Mouse (Mus musculus): ENCODE measurements around the gene Mtfr2. TPM values are rescaled to one million over a fixed set of nuclear protein-coding genes. Genes with fewer than 3 reads are reported as not detected.

Mtfr2 gene
- 0.52 and 0.83 TPM in 2 replicates for polyA plus RNA-seq (2015; fragmentation: Nextera tagmentation; extraction: Ambion mirVana)

DNA sequence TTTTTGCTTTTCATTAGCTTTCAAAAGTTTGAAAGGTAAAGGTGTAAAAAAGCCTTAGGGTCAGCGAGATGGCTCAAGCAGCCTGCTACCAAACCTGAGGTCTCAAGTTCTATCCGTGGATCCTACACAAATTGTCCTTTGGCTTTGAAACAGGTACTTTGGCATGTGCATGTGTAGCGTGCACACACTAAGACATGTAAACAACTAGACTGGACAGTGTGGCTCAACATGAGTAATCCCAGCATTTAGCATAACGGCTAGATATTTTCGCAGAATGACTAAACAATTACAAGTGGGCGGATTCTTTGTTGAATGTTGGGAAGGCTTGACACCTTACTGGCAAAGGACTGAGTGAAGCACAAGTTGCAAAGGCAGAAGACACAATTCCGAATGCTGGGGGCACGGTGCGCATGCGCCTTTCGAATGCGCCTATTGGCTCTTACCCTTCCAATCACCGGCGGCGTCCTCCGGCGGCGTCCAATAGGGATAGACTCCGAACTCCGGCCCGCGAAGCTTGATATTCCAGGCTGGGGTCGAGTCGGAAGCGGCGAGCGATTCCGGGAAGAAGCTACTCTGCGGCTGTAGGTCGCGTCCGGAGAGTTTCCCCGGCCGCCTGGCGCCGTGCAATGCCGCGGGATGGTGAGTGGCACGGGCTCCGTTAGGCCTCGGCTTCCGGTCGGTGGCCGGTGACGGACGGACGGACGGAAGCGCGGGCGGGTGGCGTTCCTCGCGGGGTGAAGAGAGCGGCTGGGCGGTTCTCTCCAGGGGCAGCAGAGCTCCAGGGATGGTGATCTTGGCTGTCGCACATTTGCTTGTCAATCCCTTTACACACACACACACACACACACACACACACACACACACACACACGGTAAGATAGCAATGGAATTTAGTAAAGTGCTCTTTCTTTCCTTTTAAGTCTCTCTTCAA, at the start of gene Mtfr2:
TSS of gene Mtfr2 (plus strand) at position 486 of the 930 bp plus-strand sequence.
- 2% methylated on average over 58 of the region's 58 CpGs for WGBS
- H3K9ac ChIP-seq: no peak within 1 kb of the TSS; the same call in 1 of the 2 replicates
- H3K27me3 ChIP-seq: no peaks in the 10 kb centered on the region
- no peaks in the 10 kb centered on the region for H3K9me3 ChIP-seq
- peak; percentile 95 for ATAC-seq (ENCODE audit: low FRiP score, low read depth)
- peak within 1 kb of the TSS; percentile 53; the same call in 1 of the 2 replicates for H3K27ac ChIP-seq (replicated peaks)
- peaks cover 28% of the 10 kb centered on the region for H3K36me3 ChIP-seq
- H3K4me2 ChIP-seq: peak within 1 kb of the TSS; percentile 99
- peaks cover 9% of the 10 kb centered on the region for H3K4me1 ChIP-seq (replicated peaks)
- peak within 1 kb of the TSS; percentile 52 for H3K4me3 ChIP-seq

DNA sequence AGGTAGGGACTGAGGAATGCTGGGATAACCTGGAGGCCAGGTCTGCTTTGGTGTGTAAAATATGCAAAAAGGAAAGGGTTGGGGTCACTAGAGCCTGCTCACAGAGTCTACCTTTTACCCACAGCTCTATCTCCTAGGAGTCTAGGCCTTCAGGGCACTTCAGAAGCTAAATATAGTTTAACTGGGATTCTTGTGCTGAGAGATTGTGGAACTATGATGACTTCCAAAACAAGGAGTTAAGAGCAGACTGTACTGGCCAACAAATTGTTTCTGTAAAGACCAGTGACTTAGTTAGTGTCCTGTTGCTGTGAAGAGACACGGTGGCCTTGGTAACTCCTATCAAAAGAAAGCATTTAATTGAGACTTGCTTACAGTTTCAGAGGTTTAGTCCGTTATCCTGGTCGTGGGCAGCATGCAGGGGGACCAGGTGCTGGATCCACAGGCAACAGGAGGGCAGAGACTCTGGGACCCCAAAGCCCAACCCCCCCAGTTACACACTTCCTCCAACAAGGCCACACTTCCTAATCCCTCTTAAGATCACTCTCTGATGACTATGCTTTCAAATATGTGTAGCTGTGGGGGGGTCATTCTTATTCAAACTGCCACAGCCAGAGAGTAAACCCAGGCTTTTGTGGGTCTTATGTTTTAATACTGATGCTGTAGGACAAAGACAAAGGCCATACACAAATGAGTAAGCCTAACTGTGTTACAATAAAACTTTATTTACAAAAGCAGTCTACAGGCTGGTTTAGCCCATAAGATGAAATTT, 49.2 kb upstream of the Mtfr2 start:
- H3K4me3 ChIP-seq: no peak overlapping the region
- no peak overlapping the region for H3K27ac ChIP-seq (replicated peaks)
- H3K9ac ChIP-seq: no peak overlapping the region
- no peaks in the 10 kb centered on the region for H3K27me3 ChIP-seq
- 46% methylated on average over 3 of the region's 3 CpGs for WGBS
- H3K4me2 ChIP-seq: no peak overlapping the region
- no peaks in the 10 kb centered on the region for H3K4me1 ChIP-seq (replicated peaks)
- H3K9me3 ChIP-seq: no peaks in the 10 kb centered on the region
- no peak for ATAC-seq (ENCODE audit: low FRiP score, low read depth)
- no peaks in the 10 kb centered on the region for H3K36me3 ChIP-seq

DNA sequence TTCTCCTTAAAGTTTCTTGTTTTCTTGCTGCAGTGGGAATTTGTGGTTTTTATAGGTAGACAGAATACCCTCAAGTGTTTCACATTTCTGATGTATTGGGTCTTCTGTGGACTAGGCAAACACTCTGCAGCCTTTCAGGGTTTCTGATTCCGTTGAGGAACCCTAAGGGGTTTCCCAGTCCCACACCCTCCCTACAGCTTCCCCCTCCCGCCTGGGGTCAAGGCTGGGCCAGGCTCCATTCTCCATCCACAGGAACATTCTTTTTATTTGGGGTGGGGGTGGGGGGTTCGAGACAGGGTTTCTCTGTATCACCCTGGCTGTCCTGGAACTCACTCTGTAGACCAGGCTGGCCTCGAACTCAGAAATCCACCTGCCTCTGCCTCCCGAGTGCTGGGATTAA, 48.5 kb upstream of the Mtfr2 start:
- Histone ChIP-seq H3K27me3 (no peaks in the 10 kb centered on the region), H3K36me3 (no peaks in the 10 kb centered on the region), H3K4me2 (no peak overlapping the region), H3K27ac (replicated peaks) (no peak overlapping the region), H3K4me1 (replicated peaks) (no peaks in the 10 kb centered on the region), H3K9ac (no peak overlapping the region), H3K4me3 (no peak overlapping the region), H3K9me3 (no peaks in the 10 kb centered on the region)
- WGBS: 86% methylated on average over 5 of the region's 5 CpGs
- ATAC-seq (ENCODE audit: low FRiP score, low read depth): no peak

DNA sequence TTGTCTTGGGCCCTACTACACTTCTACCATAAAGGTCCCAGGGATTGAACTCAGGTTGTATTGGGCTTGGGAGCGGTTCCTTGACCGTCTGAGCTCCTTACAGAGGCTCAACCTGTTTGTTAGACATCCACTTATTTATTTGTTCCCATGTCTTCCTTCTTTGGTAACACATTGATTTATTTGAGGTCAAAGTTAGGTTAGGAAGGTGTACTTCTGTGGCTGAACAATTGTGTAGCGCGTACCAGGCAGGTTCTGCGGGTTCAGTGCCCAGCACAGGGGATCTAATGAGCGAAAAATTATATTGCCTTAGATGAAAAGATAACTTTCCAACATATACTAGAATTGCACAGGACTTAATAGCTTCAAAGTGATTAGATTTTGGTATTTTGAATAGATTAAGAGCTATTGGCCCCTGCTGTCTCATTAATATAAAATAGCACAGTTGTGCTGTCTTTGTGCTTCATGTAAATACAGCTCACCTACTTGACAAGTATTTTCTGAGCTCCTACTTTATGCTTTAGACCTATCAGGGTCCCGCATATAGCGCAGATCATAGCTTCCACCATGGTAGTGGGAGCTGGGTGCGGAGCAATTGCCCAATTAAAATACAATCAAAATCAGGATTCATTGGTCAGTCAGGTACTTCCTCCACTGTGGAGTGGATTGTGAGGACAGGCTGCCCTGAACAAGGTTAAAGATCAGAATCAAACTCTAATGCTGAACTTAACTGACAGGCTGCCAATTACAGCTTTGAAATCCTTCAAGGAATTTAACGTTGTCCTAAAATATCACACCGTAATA, 36.4 kb upstream of the Mtfr2 start:
- H3K36me3 ChIP-seq: no peaks in the 10 kb centered on the region
- H3K4me3 ChIP-seq: peak overlapping the region; percentile 60
- ATAC-seq (ENCODE audit: low FRiP score, low read depth): no peak
- 43% methylated on average over 11 of the region's 11 CpGs for WGBS
- no peaks in the 10 kb centered on the region for H3K9me3 ChIP-seq
- peak overlapping the region; percentile 81 for H3K9ac ChIP-seq
- H3K4me1 ChIP-seq (replicated peaks): peaks cover 26% of the 10 kb centered on the region
- H3K27ac ChIP-seq (replicated peaks): peak overlapping the region; percentile 99
- peak overlapping the region; percentile 75 for H3K4me2 ChIP-seq
- H3K27me3 ChIP-seq: no peaks in the 10 kb centered on the region

DNA sequence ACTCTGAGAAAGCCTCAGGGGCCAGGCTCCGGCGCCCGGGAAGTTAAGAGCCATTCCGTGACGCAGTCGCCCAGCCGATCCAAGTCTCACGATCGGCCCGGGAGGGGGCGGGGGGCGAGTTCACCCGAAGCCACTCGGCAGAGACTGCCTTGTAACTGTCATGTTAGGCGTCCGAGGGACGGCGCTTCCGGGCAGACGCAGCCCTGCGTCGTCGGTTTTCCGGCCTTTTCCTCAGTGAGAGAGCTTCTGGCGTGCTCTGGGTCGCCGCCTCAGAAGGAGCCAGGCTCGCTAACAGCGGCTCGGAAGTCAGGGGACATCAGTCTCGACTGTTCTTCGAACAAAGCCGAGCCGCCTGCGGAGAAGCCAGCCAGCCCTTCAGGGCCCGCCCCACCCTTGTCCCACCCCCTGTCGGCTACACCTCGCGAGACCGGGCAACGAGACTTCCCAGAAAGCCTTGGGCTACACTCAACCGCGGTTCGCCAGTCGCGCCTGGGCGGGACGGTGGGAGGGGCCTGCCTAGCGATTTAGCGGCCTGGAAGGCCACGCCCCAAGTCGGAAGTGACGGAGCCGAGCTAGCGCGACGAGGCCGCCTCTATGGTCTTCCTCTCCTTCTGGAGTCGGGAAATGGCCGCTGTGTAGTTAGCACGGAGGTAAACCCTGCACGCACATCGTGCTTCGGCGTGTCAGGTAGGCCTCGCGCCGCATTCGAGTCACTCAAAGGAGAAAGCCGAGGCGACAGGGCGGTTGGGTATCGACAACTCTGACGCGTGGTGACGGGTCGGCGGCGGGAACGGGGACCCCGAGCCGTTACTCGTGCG, 35.4 kb upstream of the Mtfr2 start, which contains the start of gene Bclaf1:
TSS of gene Bclaf1 (plus strand) at position 552 of the 818 bp plus-strand sequence.
- peak within 1 kb of the TSS; percentile 75 for H3K4me2 ChIP-seq
- H3K9ac ChIP-seq: peak within 1 kb of the TSS; percentile 81
- peak; percentile 99 for ATAC-seq (ENCODE audit: low FRiP score, low read depth)
- 0% methylated on average over 84 of the region's 84 CpGs for WGBS
- H3K9me3 ChIP-seq: no peaks in the 10 kb centered on the region
- no peaks in the 10 kb centered on the region for H3K27me3 ChIP-seq
- peaks cover 26% of the 10 kb centered on the region for H3K4me1 ChIP-seq (replicated peaks)
- H3K4me3 ChIP-seq: peak within 1 kb of the TSS; percentile 60
- H3K27ac ChIP-seq (replicated peaks): peak within 1 kb of the TSS; percentile 99
- no peaks in the 10 kb centered on the region for H3K36me3 ChIP-seq

DNA sequence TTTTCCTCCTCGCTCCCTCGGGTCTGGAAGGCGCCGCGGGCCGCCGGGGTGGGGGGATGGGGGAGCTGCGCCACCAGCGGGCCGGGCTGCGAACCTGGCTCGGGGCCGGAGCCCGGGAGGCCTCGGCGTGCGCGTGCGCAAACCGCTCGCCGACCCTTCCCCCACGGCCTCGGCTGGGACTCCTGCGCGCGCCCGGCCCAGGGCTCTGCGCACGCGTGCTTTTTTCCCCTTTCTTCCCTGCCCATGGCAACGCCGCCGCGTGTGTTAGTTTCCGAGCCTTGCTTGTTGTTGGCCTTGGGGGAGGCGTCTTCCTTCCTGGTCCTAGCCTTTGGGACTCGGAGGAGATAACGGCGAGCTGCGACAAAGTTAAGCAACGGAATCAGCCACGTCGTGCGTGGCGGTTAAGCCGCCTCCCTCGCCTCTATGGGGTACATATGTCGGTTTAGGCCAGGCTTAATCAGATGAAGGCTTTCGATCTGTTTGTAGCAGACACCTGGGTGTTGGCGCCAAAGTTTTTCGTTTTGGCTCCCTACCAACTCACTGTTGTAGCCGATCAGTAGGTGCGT, 34.8 kb upstream of the Mtfr2 start:
- peak overlapping the region; percentile 60 for H3K4me3 ChIP-seq
- no peaks in the 10 kb centered on the region for H3K36me3 ChIP-seq
- H3K9me3 ChIP-seq: no peaks in the 10 kb centered on the region
- H3K27ac ChIP-seq (replicated peaks): peak overlapping the region; percentile 99
- WGBS: under 1% methylated on average over 38 of the region's 54 CpGs
- peak overlapping the region; percentile 75 for H3K4me2 ChIP-seq
- ATAC-seq (ENCODE audit: low FRiP score, low read depth): peak; percentile 75
- no peaks in the 10 kb centered on the region for H3K27me3 ChIP-seq
- peaks cover 30% of the 10 kb centered on the region for H3K4me1 ChIP-seq (replicated peaks)
- peak overlapping the region; percentile 81 for H3K9ac ChIP-seq

DNA sequence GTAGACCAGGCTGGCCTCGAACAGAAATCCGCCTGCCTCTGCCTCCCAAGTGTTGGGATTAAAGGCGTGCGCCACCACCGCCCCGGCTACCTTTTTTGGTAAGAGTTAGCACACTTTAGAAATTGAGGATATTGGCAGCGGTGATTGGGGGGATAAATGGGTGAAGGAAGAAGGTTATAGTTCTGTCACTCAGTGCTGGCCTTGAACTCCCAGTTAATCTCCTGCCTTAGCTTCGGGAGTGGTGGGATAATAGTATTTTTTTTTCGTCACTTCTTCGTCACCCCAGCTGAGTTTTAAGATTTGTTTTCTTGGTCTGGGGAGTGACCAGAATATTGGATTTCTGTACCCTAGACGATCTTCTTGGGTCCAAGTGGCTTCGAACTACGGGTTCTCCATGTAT, 34.1 kb upstream of the Mtfr2 start:
- ATAC-seq (ENCODE audit: low FRiP score, low read depth): no peak
- Histone ChIP-seq H3K4me3 (peak overlapping the region; percentile 60), H3K9me3 (no peaks in the 10 kb centered on the region), H3K27me3 (no peaks in the 10 kb centered on the region), H3K9ac (peak overlapping the region; percentile 81; the same call in 1 of the 2 replicates), H3K4me2 (peak overlapping the region; percentile 75), H3K27ac (replicated peaks) (peak overlapping the region; percentile 99; the same call in 1 of the 2 replicates), H3K4me1 (replicated peaks) (peaks cover 30% of the 10 kb centered on the region), H3K36me3 (0 out of 2 replicates have a peak, but pooled peaks cover 2% of the 10 kb centered on the region)
- 51% methylated on average over 13 of the region's 13 CpGs for WGBS

DNA sequence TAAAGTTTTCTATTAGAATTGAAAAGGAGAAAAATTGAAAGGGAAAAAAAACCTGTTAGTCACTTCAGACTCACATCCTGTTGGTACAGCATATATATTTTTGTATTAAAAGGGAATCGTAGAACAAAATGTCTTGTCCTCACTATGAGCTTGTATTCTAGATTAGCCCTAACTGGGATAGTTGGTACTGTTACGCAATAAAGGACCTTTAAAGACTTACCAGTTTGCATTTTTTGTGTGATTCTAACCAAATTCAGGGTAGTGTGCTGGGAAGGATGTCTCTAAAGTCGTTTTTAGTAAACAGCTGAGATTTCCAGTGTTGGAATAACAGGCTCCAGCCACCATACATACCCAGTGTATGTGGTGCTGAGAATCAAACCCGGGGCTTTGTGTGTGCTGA, 33.6 kb upstream of the Mtfr2 start:
- Histone ChIP-seq H3K27me3 (no peaks in the 10 kb centered on the region), H3K4me1 (replicated peaks) (peaks cover 30% of the 10 kb centered on the region), H3K36me3 (peaks cover 5% of the 10 kb centered on the region; the same call in 1 of the 2 replicates), H3K9ac (peak overlapping the region; percentile 27; the same call in 1 of the 2 replicates), H3K9me3 (no peaks in the 10 kb centered on the region), H3K4me2 (peak overlapping the region; percentile 75), H3K27ac (replicated peaks) (no peak overlapping the region), H3K4me3 (peak overlapping the region; percentile 60)
- WGBS: 89% methylated on average over 4 of the region's 4 CpGs
- ATAC-seq (ENCODE audit: low FRiP score, low read depth): no peak

DNA sequence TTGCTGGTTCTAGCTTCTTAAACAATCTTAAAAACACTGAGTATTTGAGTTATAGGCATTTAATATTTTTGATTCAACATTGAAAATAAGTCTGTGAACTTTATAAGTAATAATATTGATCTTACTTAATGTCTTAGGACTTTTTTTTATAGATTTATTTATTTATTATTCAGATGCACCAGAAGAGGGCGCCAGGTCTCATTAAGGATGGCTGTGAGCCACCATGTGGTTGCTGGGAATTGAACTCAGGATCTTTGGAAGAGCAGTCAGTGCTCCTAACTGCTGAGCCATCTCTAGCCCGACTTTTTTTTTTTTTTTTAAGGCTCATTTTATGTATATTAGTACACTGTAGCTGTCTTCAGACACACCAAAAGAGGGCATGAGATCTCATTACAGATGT, 32.8 kb upstream of the Mtfr2 start:
- peaks cover 7% of the 10 kb centered on the region; the same call in 1 of the 2 replicates for H3K36me3 ChIP-seq
- no peaks in the 10 kb centered on the region for H3K9me3 ChIP-seq
- ATAC-seq (ENCODE audit: low FRiP score, low read depth): no peak
- no peak overlapping the region for H3K4me3 ChIP-seq
- H3K27ac ChIP-seq (replicated peaks): no peak overlapping the region
- WGBS: 58% methylated on average over 2 of the region's 2 CpGs
- no peak overlapping the region for H3K4me2 ChIP-seq
- no peaks in the 10 kb centered on the region for H3K27me3 ChIP-seq
- no peak overlapping the region for H3K9ac ChIP-seq
- H3K4me1 ChIP-seq (replicated peaks): peaks cover 30% of the 10 kb centered on the region

DNA sequence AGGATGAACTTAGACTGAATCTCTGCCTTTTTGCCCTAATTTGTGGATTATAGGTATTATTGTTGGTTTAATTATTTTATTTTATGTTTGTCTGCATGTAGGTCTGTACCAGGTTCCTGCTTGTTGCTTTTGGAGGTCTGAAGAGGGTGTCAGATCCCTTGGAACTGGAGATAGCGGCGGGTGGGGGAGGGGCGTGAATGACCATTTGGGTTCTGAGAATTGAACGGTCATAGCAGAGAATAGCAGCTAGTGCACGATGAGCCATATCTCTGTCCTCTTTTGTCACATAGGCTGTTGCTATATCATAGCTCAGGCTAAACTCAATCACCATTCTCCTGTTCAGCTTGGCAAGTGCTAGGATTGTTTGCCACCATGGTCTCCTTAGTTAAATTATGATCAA, 30.1 kb upstream of the Mtfr2 start:
- H3K4me3 ChIP-seq: no peak overlapping the region
- ATAC-seq (ENCODE audit: low FRiP score, low read depth): no peak
- no peak overlapping the region for H3K4me2 ChIP-seq
- 90% methylated on average over 5 of the region's 5 CpGs for WGBS
- H3K9ac ChIP-seq: no peak overlapping the region
- no peaks in the 10 kb centered on the region for H3K27me3 ChIP-seq
- no peak overlapping the region for H3K27ac ChIP-seq (replicated peaks)
- peaks cover 11% of the 10 kb centered on the region; the same call in 1 of the 2 replicates for H3K36me3 ChIP-seq
- H3K9me3 ChIP-seq: no peaks in the 10 kb centered on the region
- peaks cover 22% of the 10 kb centered on the region for H3K4me1 ChIP-seq (replicated peaks)
